Mouse (Mus musculus) effector memory CD4-positive, alpha-beta T cell, adult 7 months (primary cell): Measurements from ENCODE around the gene Slc7a14. TPM values are rescaled to one million over a fixed set of nuclear protein-coding genes. Genes with fewer than 3 reads are reported as not detected.

Source experiments
- polyA plus RNA-seq: library from polyadenylated mRNA; unstranded; fragments of 100-300 nt; shearing (Covaris generic); gene quantifications from one replicate; pipeline ENCODE4 v1.2.1, GENCODE M21; 2017

The Slc7a14 gene
- polyA plus RNA-seq = 0.10 TPM

DNA sequence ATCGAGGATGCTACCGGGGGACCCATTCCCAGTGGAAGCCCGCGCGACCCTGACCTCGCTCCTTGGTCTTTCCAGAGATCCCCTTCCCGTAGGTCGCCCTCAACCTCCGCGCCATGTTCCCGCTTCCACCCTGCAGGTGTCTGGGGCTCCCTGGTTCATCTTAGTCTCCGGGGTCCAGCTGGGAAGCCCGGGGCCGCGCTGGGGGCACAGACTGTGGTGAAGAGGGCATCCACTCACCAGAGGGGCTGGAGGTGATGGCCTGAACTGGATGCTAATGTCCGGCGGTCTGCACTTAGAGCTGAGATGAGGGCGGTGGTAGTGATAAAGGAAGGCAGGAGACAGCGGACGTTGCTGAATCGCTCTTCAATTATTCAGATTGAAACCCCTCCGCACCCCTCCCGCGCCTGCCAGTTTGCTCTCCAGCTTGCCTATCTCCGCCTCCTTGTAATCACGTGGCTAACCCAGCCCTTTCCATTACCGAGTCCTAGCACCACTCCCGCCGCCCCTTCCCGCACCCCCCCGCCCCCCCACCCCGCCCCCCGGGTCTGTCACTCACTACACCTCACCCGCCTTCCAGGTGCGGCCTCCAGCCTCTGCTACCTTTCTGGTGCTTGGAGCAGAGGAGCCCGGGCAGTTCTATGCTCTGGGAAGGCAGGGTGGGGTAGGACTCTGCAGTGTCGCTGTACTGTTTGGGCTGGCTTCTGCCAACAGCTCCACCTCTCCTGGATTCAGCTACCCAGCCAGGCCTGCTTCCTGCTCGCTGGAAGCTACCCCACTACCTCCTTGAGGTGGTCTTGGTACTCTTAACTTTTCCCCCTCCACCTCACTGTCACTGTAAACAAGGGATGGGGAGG, at the start of gene Slc7a14:
Slc7a14 (minus strand) TSS at position 445 of the 854 bp plus-strand sequence.

Other genes starting within 250 kb of the Slc7a14 start
- 252 TPM for gene Skil, start 215.3 kb downstream of the Slc7a14 start, polyA plus RNA-seq
- not detected for gene Cldn11, start 160.5 kb downstream of the Slc7a14 start, polyA plus RNA-seq